ENCODE assay signal across 23 mouse cellular contexts in the genomic region with DNA sequence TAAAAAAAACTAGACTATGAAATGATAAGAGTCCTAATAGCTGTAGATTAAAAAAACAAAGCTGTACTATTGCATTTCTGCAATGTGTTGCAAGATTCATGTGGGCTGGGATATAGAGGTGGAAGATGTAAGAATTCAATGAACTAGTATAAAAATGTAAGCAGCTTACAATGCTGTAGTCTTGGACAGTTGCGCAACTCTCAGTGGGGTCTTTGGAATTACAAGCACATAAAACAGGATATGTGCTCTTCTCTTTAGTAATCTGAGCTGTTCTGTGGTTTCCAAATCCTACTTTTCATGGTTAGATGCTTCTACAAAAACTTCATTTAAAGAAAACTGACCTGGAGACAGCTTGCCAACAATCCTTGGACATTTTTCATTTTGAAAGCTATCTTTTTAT.
DNase-seq lines count a peak whose midpoint lies in the region; ATAC-seq and TF ChIP-seq lines count a peak whose summit lies in the region.
"Had no signal": no experiment of that assay in that cellular context is flagged by ENCODE, and none has a peak within 500 bp of the region (broad histone marks: within the 10 kb centered on the region; RNA-seq: fewer than 3 reads in every experiment).

No protein-coding gene starts in this region.

- 54% methylated on average over 1 of the region's 1 CpGs for WGBS in embryonic facial prominence, embryonic 14.5 days
- WGBS in embryonic facial prominence, embryonic 10.5 days: 96% methylated on average over 1 of the region's 1 CpGs

- no peaks in the 10 kb centered on the region for H3K36me3 ChIP-seq in embryonic facial prominence, embryonic 14.5 days (ENCODE audit: control insufficient read depth, insufficient read depth, low read length)
- no peaks in the 10 kb centered on the region for H3K36me3 ChIP-seq in embryonic facial prominence, embryonic 10.5 days (replicated peaks)
- H3K36me3 ChIP-seq in myocyte (ENCODE audit: control insufficient read depth, insufficient read depth): no peaks in the 10 kb centered on the region
- H3K36me3 ChIP-seq: embryonic facial prominence, embryonic 13.5 days; G1E; heart, embryonic 10.5 days; hindbrain, embryonic 13.5 days had no signal

- no peak overlapping the region for H3K27ac ChIP-seq in embryonic facial prominence, embryonic 14.5 days (replicated peaks; ENCODE audit: low read depth, low read length)
- no peak overlapping the region for H3K27ac ChIP-seq in embryonic facial prominence, embryonic 10.5 days (replicated peaks)
- H3K27ac ChIP-seq: embryonic facial prominence, embryonic 13.5 days; gastrocnemius, adult 2 months; heart, embryonic 10.5 days; hindbrain, embryonic 13.5 days; hindbrain, postnatal 0 days had no signal

- H3K4me1 ChIP-seq in embryonic facial prominence, embryonic 14.5 days (ENCODE audit: control insufficient read depth, insufficient read depth, low read length): no peaks in the 10 kb centered on the region
- no peaks in the 10 kb centered on the region for H3K4me1 ChIP-seq in embryonic facial prominence, embryonic 10.5 days
- H3K4me1 ChIP-seq: embryonic facial prominence, embryonic 13.5 days; heart, embryonic 10.5 days; hindbrain, embryonic 13.5 days had no signal

- DNase-seq in embryonic facial prominence, embryonic 14.5 days (ENCODE audit: low spot score): peak; percentile 84
- no peak for DNase-seq in embryonic facial prominence, embryonic 10.5 days (ENCODE audit: low spot score)
- peak; percentile 15 for DNase-seq in 416B (ENCODE audit: low read depth)
- no peak for DNase-seq in cerebellum, adult 9-10 months
- DNase-seq in right cerebral cortex, postnatal 36 days (ENCODE audit: low spot score in 2 of 2): no peak
- DNase-seq: adrenal gland, postnatal 14 days; cerebellum, adult 18-20 months; cerebellum, postnatal 10 days; gastrocnemius, adult 2 months; gastrocnemius, postnatal 25 days; heart, adult 18-20 months; heart, postnatal 10 days; heart, postnatal 4 days had no signal

- H3K27me3 ChIP-seq in embryonic facial prominence, embryonic 14.5 days (replicated peaks; ENCODE audit: control insufficient read depth, insufficient read depth, low read length): no peaks in the 10 kb centered on the region
- H3K27me3 ChIP-seq in embryonic facial prominence, embryonic 10.5 days (replicated peaks; ENCODE audit: low read depth, poor library complexity, severe bottlenecking): no peaks in the 10 kb centered on the region
- H3K27me3 ChIP-seq in myocyte (ENCODE audit: control insufficient read depth, insufficient read depth, insufficient read length): no peaks in the 10 kb centered on the region
- H3K27me3 ChIP-seq: embryonic facial prominence, embryonic 13.5 days; hindbrain, embryonic 13.5 days had no signal

- H3ac ChIP-seq in myocyte (ENCODE audit: control insufficient read depth, insufficient read length): no peak overlapping the region

- no peak for TF ChIP-seq POLR2A in myocyte (IDR thresholded peaks at IDR 0.05; ENCODE audit: insufficient read length, low read depth)

- H3K9ac ChIP-seq in embryonic facial prominence, embryonic 14.5 days (ENCODE audit: low read depth, low read length): no peak overlapping the region
- H3K9ac ChIP-seq: embryonic facial prominence, embryonic 13.5 days; hindbrain, embryonic 13.5 days had no signal

- H3K79me2 ChIP-seq in myocyte (ENCODE audit: control insufficient read depth, insufficient read depth): no peaks in the 10 kb centered on the region

- no peak overlapping the region for H3K4me3 ChIP-seq in embryonic facial prominence, embryonic 14.5 days (ENCODE audit: low read depth, low read length)
- H3K4me3 ChIP-seq in embryonic facial prominence, embryonic 10.5 days: no peak overlapping the region
- no peak overlapping the region for H3K4me3 ChIP-seq in myocyte
- H3K4me3 ChIP-seq: embryonic facial prominence, embryonic 13.5 days; gastrocnemius, adult 2 months; heart, embryonic 10.5 days; hindbrain, embryonic 13.5 days had no signal

- peaks cover 3% of the 10 kb centered on the region; the same call in 1 of the 2 replicates for H3K9me3 ChIP-seq in embryonic facial prominence, embryonic 14.5 days (ENCODE audit: control insufficient read depth, low read length)
- H3K9me3 ChIP-seq in embryonic facial prominence, embryonic 10.5 days: no peaks in the 10 kb centered on the region
- H3K9me3 ChIP-seq: embryonic facial prominence, embryonic 13.5 days; G1E; heart, embryonic 10.5 days; hindbrain, embryonic 13.5 days had no signal

- no peak for ATAC-seq in embryonic facial prominence, embryonic 14.5 days (ENCODE audit: low read depth)
- peak; percentile 62; the same call in 1 of the 2 replicates for ATAC-seq in common myeloid progenitor, adult 5-6 weeks (replicated peaks; ENCODE audit: low read depth, poor library complexity, severe bottlenecking)
- ATAC-seq: activated CD4-positive, CD25-positive, alpha-beta regulatory T cell, adult 4 months; CD4-positive, CD25-positive, alpha-beta regulatory T cell, adult 4 months; forebrain, embryonic 14.5 days; hindbrain, postnatal 0 days had no signal

- no peak overlapping the region for H3K4me2 ChIP-seq in embryonic facial prominence, embryonic 14.5 days (ENCODE audit: low read depth, low read length)
- no peak overlapping the region for H3K4me2 ChIP-seq in myocyte (ENCODE audit: low read depth)
- H3K4me2 ChIP-seq: embryonic facial prominence, embryonic 13.5 days; hindbrain, embryonic 13.5 days had no signal

TF ChIP-seq in myocyte, 11 proteins besides CTCF, POLR2A, EP300 and RAD21:
- TF ChIP-seq MYOG (IDR thresholded peaks at IDR 0.05; ENCODE audit: control insufficient read depth in 1 of 3, insufficient read depth in 1 of 3, insufficient read length in 2 of 3, low read depth in 2 of 3) (no peak), POLR2AphosphoS2 (IDR thresholded peaks at IDR 0.05; ENCODE audit: insufficient read length, low read depth) (no peak), MAX (IDR thresholded peaks at IDR 0.05; ENCODE audit: low read depth) (no peak), REST (IDR thresholded peaks at IDR 0.05; ENCODE audit: insufficient read depth, insufficient read length) (no peak), TCF3 (IDR thresholded peaks at IDR 0.05; ENCODE audit: insufficient read length, low read depth) (no peak), MYOD1 (IDR thresholded peaks at IDR 0.05; ENCODE audit: control insufficient read depth in 1 of 3, insufficient read length in 2 of 3, low read depth in 2 of 3) (no peak), E2F4 (IDR thresholded peaks at IDR 0.05; ENCODE audit: insufficient read depth) (no peak), USF1 (IDR thresholded peaks at IDR 0.05; ENCODE audit: low read depth) (no peak), CEBPB (IDR thresholded peaks at IDR 0.05; ENCODE audit: insufficient read depth, poor library complexity, severe bottlenecking) (peak; percentile 74)

Comparison
In these comparisons a context has a peak if more than half of its experiments do, and no peak if none do; other contexts are left out.
1. DNase-seq: peak in embryonic facial prominence, embryonic 14.5 days (single experiment) and 416B (single experiment); none in embryonic facial prominence, embryonic 10.5 days (single experiment), cerebellum, adult 9-10 months (single experiment) and right cerebral cortex, postnatal 36 days (0 of 2).